ENCODE assay signal across 19 mouse cellular contexts in the genomic region with DNA sequence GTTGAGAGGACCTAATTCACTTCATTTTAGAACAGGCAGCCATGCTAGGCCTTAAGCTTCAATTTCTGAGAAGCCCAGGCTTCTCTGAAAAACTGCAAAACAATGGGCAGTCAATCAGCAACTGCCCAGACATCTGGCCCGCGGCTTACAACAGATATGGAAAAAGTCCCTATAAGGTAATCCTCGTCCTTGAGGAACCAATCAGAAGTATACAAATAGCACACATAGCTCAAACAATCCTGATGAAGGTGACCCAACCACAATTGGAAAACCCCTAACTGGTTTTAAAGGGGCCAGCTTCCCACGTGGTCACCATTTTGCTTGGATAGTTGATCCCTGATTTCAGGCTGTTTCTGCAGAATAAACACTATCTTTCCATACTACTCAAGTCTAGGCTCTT.
"Had no signal": no experiment of that assay in that cellular context is flagged by ENCODE, and none has a peak within 500 bp of the region (broad histone marks: within the 10 kb centered on the region; RNA-seq: fewer than 3 reads in every experiment).

No protein-coding gene starts in this region.

- ATAC-seq: midbrain, embryonic 16.5 days had no signal

- H3K4me3 ChIP-seq: midbrain, embryonic 10.5 days; midbrain, embryonic 12.5 days; myocyte; neural tube, embryonic 13.5 days; neural tube, embryonic 15.5 days had no signal

- H3K4me1 ChIP-seq: midbrain, embryonic 12.5 days; neural tube, embryonic 13.5 days; neural tube, embryonic 15.5 days had no signal

- H3K4me2 ChIP-seq: lung, embryonic 14.5 days; midbrain, embryonic 12.5 days; neural tube, embryonic 13.5 days; neural tube, embryonic 15.5 days had no signal

- H3K9me3 ChIP-seq: midbrain, embryonic 10.5 days; midbrain, embryonic 12.5 days; neural tube, embryonic 13.5 days; neural tube, embryonic 15.5 days had no signal

- H3K27me3 ChIP-seq: midbrain, embryonic 12.5 days; neural tube, embryonic 13.5 days; neural tube, embryonic 15.5 days had no signal

- H3K36me3 ChIP-seq: midbrain, embryonic 10.5 days; midbrain, embryonic 12.5 days; neural tube, embryonic 13.5 days; neural tube, embryonic 15.5 days had no signal

- H3K9ac ChIP-seq: lung, embryonic 14.5 days; midbrain, embryonic 12.5 days; neural tube, embryonic 13.5 days; neural tube, embryonic 15.5 days had no signal

- H3K27ac ChIP-seq: midbrain, embryonic 10.5 days; midbrain, embryonic 12.5 days; neural tube, embryonic 13.5 days; neural tube, embryonic 15.5 days had no signal

- DNase-seq: lung, adult 18-20 months; lung, embryonic 14.5 days; lung, postnatal 10 days; lung, postnatal 4 days; midbrain, embryonic 14.5 days; retina, postnatal 1 day; right cerebral cortex, adult 18-20 months; right cerebral cortex, postnatal 25 days; right cerebral cortex, postnatal 4 days; spleen, adult 18-20 months; thymus, adult 2 months; thymus, postnatal 14 days; thymus, postnatal 36 days had no signal
